Mouse (Mus musculus) MEL (cell line): ENCODE data around the gene Ppfibp1. TPM values are rescaled to one million over a fixed set of nuclear protein-coding genes. Genes with fewer than 3 reads are reported as not detected.

ENCODE experiments used
- DNase-seq: peaks from one replicate; pipeline ENCODE4 v3.0.0; 2011; ENCODE audit warnings: low read depth, low spot score
- H3K27ac ChIP-seq: 2 replicates; pipeline ENCODE4 v1.5.1; 2012; ENCODE audit warnings: low read depth, mild to moderate bottlenecking, control low read depth, low read length, moderate library complexity; ENCODE audit not compliant: control insufficient read depth
- H3K27me3 ChIP-seq, 2 experiments: fragments of 150-350 bp in 1 of 2; sonication (generic) in 1 of 2; 2 replicates each; pipeline ENCODE4 v1.6.1; 2012; ENCODE audit warnings: low read length in 2 of 2, mild to moderate bottlenecking in 2 of 2, improper control_type of control experiment in 1 of 2, moderate library complexity in 1 of 2; ENCODE audit not compliant: insufficient read depth in 2 of 2, control insufficient read depth in 1 of 2
- H3K36me3 ChIP-seq, 2 experiments: 2 replicates each; pipeline ENCODE4 v1.6.1; 2012 to 2014; ENCODE audit warnings: low read length in 2 of 2, improper control_type of control experiment in 1 of 2, inconsistent platforms in 1 of 2, mild to moderate bottlenecking in 1 of 2; ENCODE audit not compliant: insufficient read depth in 2 of 2, control insufficient read depth in 1 of 2
- H3K4me1 ChIP-seq, 2 experiments: fragments of 150-350 bp in 1 of 2; sonication (generic) in 1 of 2; 2 replicates each; pipeline ENCODE4 v1.6.1; 2012; ENCODE audit warnings: low read length in 2 of 2, improper control_type of control experiment in 1 of 2, mild to moderate bottlenecking in 1 of 2; ENCODE audit not compliant: insufficient read depth in 2 of 2, control insufficient read depth in 1 of 2
- H3K4me3 ChIP-seq, 2 experiments: fragments of 150-350 bp in 1 of 2; sonication (generic) in 1 of 2; 2 replicates each; pipeline ENCODE4 v1.5.1; 2012; ENCODE audit warnings: low read depth in 2 of 2, low read length in 2 of 2, mild to moderate bottlenecking in 2 of 2, moderate library complexity in 2 of 2, control low read depth in 1 of 2, improper control_type of control experiment in 1 of 2; ENCODE audit not compliant: control insufficient read depth in 1 of 2, insufficient read depth in 1 of 2
- H3K79me2 ChIP-seq: 2 replicates; pipeline ENCODE4 v1.6.1; 2012; ENCODE audit warnings: mild to moderate bottlenecking, low read length, moderate library complexity; ENCODE audit not compliant: control insufficient read depth, poor library complexity, insufficient read depth
- H3K9ac ChIP-seq: 2 replicates; pipeline ENCODE4 v1.6.1; 2012; ENCODE audit warnings: low read depth, mild to moderate bottlenecking, control low read depth, low read length, moderate library complexity; ENCODE audit not compliant: control insufficient read depth, poor library complexity, severe bottlenecking
- H3K9me3 ChIP-seq: fragments of 150-350 bp; sonication (generic); replicated peaks from 2 replicates; pipeline ENCODE4 v1.6.1; 2012; ENCODE audit warnings: mild to moderate bottlenecking, low read length, improper control_type of control experiment, moderate library complexity; ENCODE audit not compliant: insufficient read depth
- ELF1 ChIP-seq: IDR thresholded peaks from 2 replicates; pipeline ENCODE4 v1.6.1; 2014; ENCODE audit warnings: low read depth, mild to moderate bottlenecking, inconsistent platforms, low read length, improper control_type of control experiment, moderate library complexity
- EP300 ChIP-seq, 2 experiments: IDR thresholded peaks; 2 replicates each; pipeline ENCODE4 v1.6.1; 2011; ENCODE audit warnings: improper control_type of control experiment in 2 of 2, low read length in 2 of 2, low read depth in 1 of 2, mild to moderate bottlenecking in 1 of 2
- ETS1 ChIP-seq: IDR thresholded peaks from 2 replicates; pipeline ENCODE4 v1.6.1; 2012; ENCODE audit warnings: low read depth, mild to moderate bottlenecking, inconsistent platforms, low read length, improper control_type of control experiment, moderate library complexity
- GATA1 ChIP-seq: IDR thresholded peaks from 2 replicates; pipeline ENCODE4 v1.6.1; 2011; ENCODE audit warnings: low read depth, low read length, improper control_type of control experiment
- MYB ChIP-seq: IDR thresholded peaks from 2 replicates; pipeline ENCODE4 v1.6.1; 2011; ENCODE audit warnings: mild to moderate bottlenecking, low read depth, low read length, improper control_type of control experiment
- POLR2A ChIP-seq, 2 experiments: IDR thresholded peaks; 2 replicates each; pipeline ENCODE4 v1.6.1; 2011 to 2012; ENCODE audit warnings: low read length in 2 of 2, mild to moderate bottlenecking in 2 of 2, control low read depth in 1 of 2, improper control_type of control experiment in 1 of 2, low read depth in 1 of 2, moderate library complexity in 1 of 2; ENCODE audit not compliant: control insufficient read depth in 1 of 2, insufficient read depth in 1 of 2, poor library complexity in 1 of 2
- RCOR1 ChIP-seq: IDR thresholded peaks from 2 replicates; pipeline ENCODE4 v1.6.1; 2012; ENCODE audit warnings: low read depth, mild to moderate bottlenecking, inconsistent platforms, low read length, improper control_type of control experiment
- USF1 ChIP-seq: IDR thresholded peaks from 2 replicates; pipeline ENCODE4 v1.6.1; 2014; ENCODE audit warnings: low read depth, mild to moderate bottlenecking, inconsistent platforms, low read length, improper control_type of control experiment, moderate library complexity
- ZKSCAN1 ChIP-seq: IDR thresholded peaks from 2 replicates; pipeline ENCODE4 v1.6.1; 2012; ENCODE audit warnings: low read depth, mild to moderate bottlenecking, inconsistent platforms, low read length, improper control_type of control experiment, moderate library complexity
- ZNF384 ChIP-seq: IDR thresholded peaks from 2 replicates; pipeline ENCODE4 v1.6.1; 2012; ENCODE audit warnings: low read depth, mild to moderate bottlenecking, inconsistent platforms, low read length, improper control_type of control experiment
- polyA plus RNA-seq, 2 experiments: library from polyadenylated mRNA; stranded (reverse) in 1 of 2; unstranded in 1 of 2; fragments of >175 nt in 1 of 2; fragments of >200 nt in 1 of 2; gene quantifications; 2 replicates each; pipeline versions ENCODE4 v1.2.1 to v1.2.4; 2012; ENCODE audit warnings: low replicate concordance in 2 of 2, low read depth in 1 of 2; ENCODE audit not compliant: insufficient read length in 2 of 2, insufficient read depth in 1 of 2, missing spikeins in 1 of 2
- total RNA-seq: library from RNA; depleted of rRNA; stranded (reverse); fragments of 300-350 nt; gene quantifications from 2 replicates; pipeline ENCODE4 v1.2.3, GENCODE M21; 2012

Ppfibp1 gene
- total and polyA plus RNA-seq, 3 experiments, result 12.2 to 14.6 TPM; not detected in 1

GRCm38 (mm10) chr6:146883426-146883825 is 4.9 kb upstream of the Ppfibp1 start:
- TF ChIP-seq USF1 (0 out of 2 replicates have a peak, but pooled peaks have one; percentile 27), POLR2A (IDR thresholded peaks at IDR 0.05; ENCODE audit: control insufficient read depth in 1 of 2, insufficient read depth in 1 of 2, low read depth in 1 of 2, low read length in 2 of 2, poor library complexity in 1 of 2) (no peak)
- Histone ChIP-seq H3K9ac (no peak overlapping the region), H3K79me2 (peaks cover 3% of the 10 kb centered on the region; the same call in 1 of the 2 replicates), H3K9me3 (no peaks in the 10 kb centered on the region), H3K36me3 (peaks cover 0 to 10% of the 10 kb centered on the region in 2 experiments; a peak in 2 of 4 replicates), H3K4me3 (no peak overlapping the region), H3K4me1 (peaks cover 4 to 9% of the 10 kb centered on the region in 2 experiments), H3K27me3 (no peaks in the 10 kb centered on the region), H3K27ac (no peak overlapping the region)
- no peak for DNase-seq

- H3K27ac ChIP-seq, result no peak overlapping the region
- no peak for DNase-seq
- peaks cover 6% of the 10 kb centered on the region; the same call in 1 of the 2 replicates for H3K79me2 ChIP-seq
- TF ChIP-seq USF1, result 0 out of 2 replicates have a peak, but pooled peaks have one; percentile 34
- TF ChIP-seq ZKSCAN1, result no peak
- no peak overlapping the region for H3K4me3 ChIP-seq
- H3K9me3 ChIP-seq, result no peaks in the 10 kb centered on the region
- peaks cover 4 to 11% of the 10 kb centered on the region in 2 experiments for H3K4me1 ChIP-seq
- H3K9ac ChIP-seq, result no peak overlapping the region
- H3K27me3 ChIP-seq, result no peaks in the 10 kb centered on the region
- peaks cover 0 to 10% of the 10 kb centered on the region in 2 experiments; a peak in 2 of 4 replicates for H3K36me3 ChIP-seq
These were observed 4.1 kb upstream of the Ppfibp1 start for GRCm38 (mm10) chr6:146884171-146884570.

GRCm38 (mm10) chr6:146884851-146885250 is 3.4 kb upstream of the Ppfibp1 start:
- H3K79me2 ChIP-seq, result peaks cover 6% of the 10 kb centered on the region; the same call in 1 of the 2 replicates
- no peak for TF ChIP-seq MYB
- TF ChIP-seq EP300 (IDR thresholded peaks at IDR 0.05; ENCODE audit: low read depth in 1 of 2, low read length in 2 of 2), result peak; percentile 28 to 42
- peak; percentile 57; the same call in 1 of the 2 replicates for TF ChIP-seq RCOR1
- TF ChIP-seq ETS1, result peak; percentile 68
- TF ChIP-seq USF1, result no peak
- 0 out of 2 replicates have a peak, but pooled peaks have one; percentile 42 for TF ChIP-seq GATA1
- 0 out of 2 replicates have a peak, but pooled peaks have one; percentile 10 for TF ChIP-seq ELF1
- no peak for TF ChIP-seq ZNF384
- TF ChIP-seq, all 39 proteins: peak for 5
- H3K27ac ChIP-seq, result no peak overlapping the region
- no peak overlapping the region for H3K4me3 ChIP-seq
- no peaks in the 10 kb centered on the region for H3K9me3 ChIP-seq
- peaks cover 4 to 11% of the 10 kb centered on the region in 2 experiments for H3K4me1 ChIP-seq
- peaks cover 0 to 10% of the 10 kb centered on the region in 2 experiments; a peak in 2 of 4 replicates for H3K36me3 ChIP-seq
- no peaks in the 10 kb centered on the region for H3K27me3 ChIP-seq
- no peak overlapping the region for H3K9ac ChIP-seq
- peak; percentile 39 for DNase-seq
